Mouse (Mus musculus) CH12F3 (cell line): ENCODE data around the gene Hist1h4i.

Experiments used
- in situ Hi-C: fragments of 300-500 bp; cut with MboI; formaldehyde crosslinking; loops from 2 replicates; pipeline ENCODE4 v1.14.3; 2020; ENCODE audit warnings: low sequenced_read_pairs

The Hist1h4i gene

DNA sequence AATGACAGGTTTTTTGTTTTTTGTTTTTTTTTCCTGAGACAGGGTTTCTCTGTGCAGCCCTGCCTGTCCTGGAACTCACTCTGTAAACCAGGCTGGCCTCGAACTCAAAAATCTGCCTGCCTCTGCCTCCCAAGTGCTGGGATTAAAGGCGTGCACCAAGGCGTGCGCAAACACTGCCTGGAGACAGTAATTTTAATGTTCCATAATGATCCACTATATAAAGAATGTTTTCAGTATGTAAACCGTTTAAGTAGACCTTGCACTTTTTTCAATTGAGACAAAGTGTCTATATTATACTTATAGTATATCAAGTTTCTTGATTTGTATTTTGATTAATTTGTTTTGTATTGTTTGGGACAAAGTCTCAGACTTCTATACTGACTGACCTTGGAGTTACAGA lies 1.8 kb downstream of the Hist1h4i start:
- in situ Hi-C loops, result loop anchor here (10.0 to 25.0 kb wide), 3 partner anchors 325 to 1723 kb away; partner anchors contain the start of genes Hist1h1a, Hist1h2ab, Hist1h2ai and Hist1h2bl

DNA sequence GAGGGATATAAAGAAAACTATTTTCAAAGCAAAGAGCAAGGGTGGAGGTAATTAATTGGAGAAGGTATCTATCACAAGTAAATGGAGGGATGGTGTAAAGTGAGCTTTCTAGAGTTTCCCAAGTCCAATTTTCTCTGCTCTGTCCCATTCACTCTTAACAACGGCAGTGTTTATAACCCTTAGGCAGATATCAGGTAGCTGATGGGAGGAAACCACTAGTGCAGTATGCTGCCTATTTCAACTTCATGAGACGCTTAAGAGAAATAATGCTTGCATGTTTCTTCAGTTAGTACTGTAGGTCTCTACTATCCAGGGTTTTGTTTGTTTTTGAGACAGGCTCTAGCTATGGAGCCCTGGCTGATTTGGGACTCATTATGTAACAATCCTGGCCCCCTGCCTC lies 3.7 kb downstream of the Hist1h4i start:
- in situ Hi-C loops, result loop anchor here (10.0 to 25.0 kb wide), 3 partner anchors 323 to 1725 kb away; partner anchors contain the start of genes Hist1h1a, Hist1h2ab, Hist1h2ai and Hist1h2bl

- in situ Hi-C loops, result loop anchor here (10.0 to 25.0 kb wide), 3 partner anchors 322 to 1725 kb away; partner anchors contain the start of genes Hist1h1a, Hist1h2ab, Hist1h2ai and Hist1h2bl
Measured at GRCm38 (mm10) chr13:22036986-22037385, 4.2 kb downstream of the Hist1h4i start.

DNA sequence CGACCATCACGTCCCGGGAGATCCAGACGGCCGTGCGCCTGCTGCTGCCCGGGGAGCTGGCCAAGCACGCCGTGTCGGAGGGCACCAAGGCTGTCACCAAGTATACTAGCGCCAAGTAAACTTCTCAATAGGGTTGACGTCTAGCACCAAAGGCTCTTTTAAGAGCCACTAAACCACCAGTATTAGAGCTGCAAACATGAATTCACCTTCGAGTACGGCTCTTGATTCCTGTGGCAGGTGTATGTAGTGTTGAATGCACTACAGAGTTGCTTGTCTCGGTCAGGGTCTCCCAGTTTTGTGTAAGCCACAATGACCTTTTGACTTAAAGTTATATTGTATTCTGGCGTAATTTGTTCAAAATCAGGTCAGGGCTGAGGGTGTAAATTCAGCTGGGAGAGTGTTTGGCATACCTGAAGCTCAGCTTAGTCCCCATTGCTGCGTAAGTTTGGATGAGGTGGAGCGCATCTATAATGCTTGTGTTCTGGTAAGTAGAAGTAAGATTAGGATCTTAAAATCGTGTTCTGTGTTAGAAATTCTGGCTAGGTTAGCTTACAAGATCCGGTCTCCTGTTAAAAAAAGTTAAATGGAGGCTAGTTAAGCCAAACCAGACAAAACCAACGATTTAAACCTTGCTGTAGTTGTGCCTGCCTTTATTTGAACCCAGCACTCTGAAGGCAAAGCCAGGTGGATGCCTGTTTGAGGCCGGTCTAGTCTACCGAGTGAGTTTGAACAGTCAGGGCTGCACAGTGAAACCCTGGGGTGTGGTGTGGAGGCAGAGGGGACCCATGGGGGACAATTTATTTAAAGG lies 4.8 kb downstream of the Hist1h4i start:
- in situ Hi-C loops, result loop anchor here (10.0 to 25.0 kb wide), 3 partner anchors 322 to 1726 kb away; partner anchors contain the start of genes Hist1h1a, Hist1h2ab, Hist1h2ai and Hist1h2bl

DNA sequence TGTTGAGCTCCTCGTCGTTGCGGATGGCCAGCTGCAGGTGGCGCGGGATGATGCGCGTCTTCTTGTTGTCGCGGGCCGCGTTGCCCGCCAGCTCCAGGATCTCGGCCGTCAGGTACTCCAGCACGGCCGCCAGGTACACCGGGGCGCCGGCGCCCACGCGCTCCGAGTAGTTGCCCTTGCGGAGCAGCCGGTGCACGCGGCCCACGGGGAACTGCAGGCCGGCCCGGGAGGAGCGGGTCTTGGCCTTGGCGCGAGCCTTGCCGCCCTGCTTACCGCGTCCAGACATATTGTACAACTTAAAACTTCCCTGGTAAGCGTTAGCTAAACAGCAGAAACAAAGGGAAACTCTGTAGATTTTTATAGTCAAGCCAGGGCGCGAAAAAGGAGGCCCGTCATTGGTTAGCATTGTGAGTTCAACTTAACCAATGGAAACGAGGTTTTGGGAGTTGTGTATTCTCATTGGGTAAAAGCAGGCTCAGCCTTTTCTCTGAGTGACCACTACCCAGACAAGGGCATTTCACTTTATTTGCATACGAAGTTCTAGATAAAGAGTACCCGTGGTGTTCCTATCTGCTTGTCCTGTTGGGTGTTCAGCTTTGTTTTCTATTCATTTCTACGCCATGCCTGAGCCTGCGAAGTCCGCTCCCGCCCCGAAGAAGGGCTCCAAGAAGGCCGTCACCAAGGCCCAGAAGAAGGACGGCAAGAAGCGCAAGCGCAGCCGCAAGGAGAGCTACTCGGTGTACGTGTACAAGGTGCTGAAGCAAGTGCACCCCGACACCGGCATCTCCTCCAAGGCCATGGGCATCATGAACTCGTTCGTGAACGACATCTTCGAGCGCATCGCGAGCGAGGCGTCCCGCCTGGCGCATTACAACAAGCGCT lies 5.7 kb downstream of the Hist1h4i start, which contains the start of the genes Hist1h2ah and Hist1h2bk:
Gene Hist1h2ah (minus strand): TSS at position 302 of the 882 bp plus-strand sequence.
Gene Hist1h2bk (plus strand): TSS at position 604 of the 882 bp plus-strand sequence.
- in situ Hi-C loops, result loop anchor here (10.0 to 25.0 kb wide), 3 partner anchors 321 to 1727 kb away; partner anchors contain the start of genes Hist1h1a, Hist1h2ab, Hist1h2ai and Hist1h2bl

GRCm38 (mm10) chr13:22034443-22035266 lies 6.5 kb downstream of the Hist1h4i start:
- in situ Hi-C loops, result loop anchor here (10.0 to 25.0 kb wide), 3 partner anchors 320 to 1728 kb away; partner anchors contain the start of genes Hist1h1a, Hist1h2ab, Hist1h2ai and Hist1h2bl

DNA sequence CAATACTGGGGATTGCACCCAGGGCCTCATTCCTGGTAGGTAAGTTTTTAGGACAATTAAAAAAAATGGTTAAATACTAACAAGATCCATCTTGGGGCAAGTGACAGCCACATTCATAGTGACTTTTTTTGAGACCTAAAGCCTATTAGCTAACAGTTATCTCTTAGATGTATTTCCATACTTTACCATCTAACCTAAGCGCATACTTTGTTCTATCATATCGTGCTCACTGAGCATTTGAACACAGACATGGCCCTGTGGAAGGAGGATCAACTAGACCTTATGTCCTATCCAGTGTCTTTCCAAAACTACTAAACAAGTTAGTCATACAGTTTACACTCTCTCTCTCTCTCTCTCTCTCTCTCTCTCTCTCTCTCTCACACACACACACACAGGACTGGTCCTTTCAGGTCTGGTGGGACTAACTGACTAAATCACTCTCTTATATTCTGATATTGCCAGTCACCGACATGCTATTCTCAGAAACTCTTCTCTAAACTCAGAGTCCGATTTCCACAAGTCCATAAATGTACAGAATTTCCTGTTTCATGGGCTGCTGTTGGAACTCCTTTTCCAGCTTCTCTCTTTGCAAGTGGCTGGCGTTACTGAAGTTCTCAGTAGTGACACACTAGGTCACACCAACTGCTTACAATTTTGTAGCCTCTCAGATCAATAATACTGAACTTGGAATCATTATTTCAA lies 7.3 kb downstream of the Hist1h4i start:
- in situ Hi-C loops, result loop anchor here (10.0 to 25.0 kb wide), 3 partner anchors 319 to 1728 kb away; partner anchors contain the start of genes Hist1h1a, Hist1h2ab, Hist1h2ai and Hist1h2bl

- in situ Hi-C loops, result loop anchor here (10.0 to 25.0 kb wide), 3 partner anchors 316 to 1732 kb away; partner anchors contain the start of genes Hist1h1a, Hist1h2ab, Hist1h2ai and Hist1h2bl
Measured at GRCm38 (mm10) chr13:22030493-22030892, 10.7 kb downstream of the Hist1h4i start.

DNA sequence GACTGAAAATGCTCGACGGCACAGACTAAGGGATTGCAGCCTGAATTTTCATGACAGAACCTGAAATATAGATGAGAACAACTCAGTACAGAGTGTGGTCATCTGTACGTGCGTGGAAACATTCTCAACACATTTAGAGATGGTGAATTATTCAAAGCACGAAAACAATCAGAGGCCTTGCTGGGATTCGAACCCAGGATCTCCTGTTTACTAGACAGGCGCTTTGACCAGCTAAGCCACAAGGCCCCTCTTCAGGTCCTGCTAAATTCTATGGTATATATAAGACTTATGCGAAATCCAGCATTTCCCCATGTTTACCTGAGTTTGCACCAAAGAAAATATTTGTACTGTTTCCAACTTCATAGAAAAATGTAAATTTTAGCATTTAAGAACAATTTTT lies 11.2 kb downstream of the Hist1h4i start:
- in situ Hi-C loops, result loop anchor here (10.0 to 25.0 kb wide), 4 partner anchors 105 to 1732 kb away; partner anchors contain the start of genes Hist1h1a, Hist1h2ab, Hist1h2ai and Hist1h2bl

GRCm38 (mm10) chr13:22028673-22029460 lies 12.3 kb downstream of the Hist1h4i start:
- in situ Hi-C loops, result loop anchor here (10.0 to 25.0 kb wide), 2 partner anchors 104 to 1733 kb away; partner anchors contain the start of genes Hist1h1a, Hist1h2ab, Hist1h3a and Hist1h3b

DNA sequence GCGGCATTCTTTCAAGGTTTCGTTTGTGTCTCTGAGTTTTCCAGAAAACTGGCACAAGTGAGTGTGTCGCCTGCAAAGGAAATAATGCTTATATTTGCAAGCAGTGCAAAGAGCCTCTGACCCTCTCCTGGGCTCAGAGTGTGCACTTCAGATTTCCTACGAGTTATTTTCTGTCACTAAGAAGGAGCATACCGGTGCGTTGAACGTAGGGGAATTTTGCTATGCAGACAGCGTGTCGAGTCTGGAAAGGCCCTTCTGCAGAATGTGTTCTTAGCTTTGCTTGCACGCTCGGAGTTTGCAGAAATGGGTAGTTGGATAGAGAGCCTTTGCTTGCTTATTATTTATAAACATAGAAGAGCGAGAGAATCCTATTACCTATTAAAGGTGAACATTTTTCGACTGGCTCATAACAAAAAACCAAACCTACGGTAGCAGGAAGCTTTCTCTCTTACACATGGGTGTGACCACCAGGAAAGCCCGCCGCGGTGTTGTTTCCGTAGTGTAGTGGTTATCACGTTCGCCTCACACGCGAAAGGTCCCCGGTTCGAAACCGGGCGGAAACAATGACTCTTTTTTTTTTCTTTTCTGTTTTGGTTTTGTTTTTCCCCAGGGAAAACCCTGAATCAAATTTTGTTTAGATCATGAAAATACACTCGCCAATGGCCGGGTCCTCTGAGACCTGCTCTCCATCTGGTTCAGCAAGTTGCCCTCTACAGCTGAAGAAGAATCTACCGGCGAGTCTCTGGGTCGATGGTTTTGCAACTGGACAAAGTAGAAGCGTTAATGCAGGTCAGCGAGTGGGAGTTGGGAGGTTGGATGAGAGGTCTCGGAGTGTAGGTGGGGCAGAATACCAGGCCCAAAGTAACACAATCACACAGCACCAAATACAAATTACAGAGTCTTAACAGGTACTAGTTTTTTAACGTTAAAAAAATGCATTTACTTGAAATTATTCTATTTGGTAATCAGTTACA lies 14.8 kb downstream of the Hist1h4i start:
- in situ Hi-C loops, result loop anchor here (10.0 to 25.0 kb wide), 2 partner anchors 102 to 1736 kb away; partner anchors contain the start of genes Hist1h1a, Hist1h2ab, Hist1h3a and Hist1h3b

DNA sequence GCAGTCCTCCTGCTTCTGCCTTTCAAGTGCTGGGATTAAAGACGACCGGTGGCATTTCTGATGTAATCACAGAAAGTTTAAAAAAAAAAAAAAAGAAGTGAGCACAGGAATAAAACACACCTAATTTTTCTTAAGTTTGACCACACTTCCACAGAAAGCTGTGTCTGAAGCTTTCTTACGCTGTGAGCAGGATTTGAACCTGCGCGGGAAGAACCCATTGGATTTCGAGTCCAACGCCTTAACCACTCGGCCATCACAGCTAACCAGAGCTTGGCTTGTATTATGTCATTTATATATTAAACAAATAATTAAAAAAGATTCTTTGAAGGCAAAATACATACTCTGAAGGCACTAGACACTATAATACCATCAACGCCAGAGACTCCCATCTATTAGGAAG lies 18.9 kb downstream of the Hist1h4i start:
- in situ Hi-C loops, result loop anchor here (10.0 to 25.0 kb wide), 3 partner anchors 97 to 1415 kb away; no protein-coding TSS in a partner anchor

DNA sequence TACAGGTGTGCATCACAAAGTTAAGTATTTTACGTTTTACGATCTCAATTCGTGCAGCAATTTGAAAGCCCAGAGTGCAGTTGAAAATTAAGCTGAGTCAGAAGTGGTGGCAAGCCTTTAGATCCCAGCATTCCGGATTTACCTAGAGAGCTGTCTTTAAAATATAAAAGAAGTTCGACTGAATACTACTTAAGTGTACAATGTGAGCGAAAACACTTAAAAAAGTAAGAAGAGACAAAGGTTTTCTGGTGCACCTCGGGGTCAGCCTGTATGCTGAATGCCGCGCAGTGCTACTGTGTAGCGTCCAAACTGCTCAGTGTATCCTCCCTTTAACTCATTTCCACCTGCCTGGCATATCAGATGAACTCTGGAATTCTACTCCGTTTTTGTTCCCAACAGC lies 19.6 kb downstream of the Hist1h4i start:
- in situ Hi-C loops, result loop anchor here (10.0 to 25.0 kb wide), 3 partner anchors 97 to 1416 kb away; no protein-coding TSS in a partner anchor

- in situ Hi-C loops, result loop anchor here (10.0 to 25.0 kb wide), 3 partner anchors 96 to 1416 kb away; no protein-coding TSS in a partner anchor
Measured at GRCm38 (mm10) chr13:22020901-22021339, 20.2 kb downstream of the Hist1h4i start.

GRCm38 (mm10) chr13:22019934-22020835 lies 21.0 kb downstream of the Hist1h4i start:
- in situ Hi-C loops, result loop anchor here (10.0 to 25.0 kb wide), 3 partner anchors 95 to 1417 kb away; no protein-coding TSS in a partner anchor
